Mouse (Mus musculus): ENCODE results near the gene Prpf4b. TPM values are rescaled to one million over a fixed set of nuclear protein-coding genes. Genes with fewer than 3 reads are reported as not detected.
A peak's percentile ranks its signal among the peaks of the same experiment; 100 is the strongest.
"Not testable (repeated sequence)": the region's sequence is repeated elsewhere in the genome, so short reads cannot be mapped to it uniquely, and the experiment has no call there.

The Prpf4b gene
- total RNA-seq, 2 experiments from 2014 or later = 80.3 to 89.6 TPM

DNA sequence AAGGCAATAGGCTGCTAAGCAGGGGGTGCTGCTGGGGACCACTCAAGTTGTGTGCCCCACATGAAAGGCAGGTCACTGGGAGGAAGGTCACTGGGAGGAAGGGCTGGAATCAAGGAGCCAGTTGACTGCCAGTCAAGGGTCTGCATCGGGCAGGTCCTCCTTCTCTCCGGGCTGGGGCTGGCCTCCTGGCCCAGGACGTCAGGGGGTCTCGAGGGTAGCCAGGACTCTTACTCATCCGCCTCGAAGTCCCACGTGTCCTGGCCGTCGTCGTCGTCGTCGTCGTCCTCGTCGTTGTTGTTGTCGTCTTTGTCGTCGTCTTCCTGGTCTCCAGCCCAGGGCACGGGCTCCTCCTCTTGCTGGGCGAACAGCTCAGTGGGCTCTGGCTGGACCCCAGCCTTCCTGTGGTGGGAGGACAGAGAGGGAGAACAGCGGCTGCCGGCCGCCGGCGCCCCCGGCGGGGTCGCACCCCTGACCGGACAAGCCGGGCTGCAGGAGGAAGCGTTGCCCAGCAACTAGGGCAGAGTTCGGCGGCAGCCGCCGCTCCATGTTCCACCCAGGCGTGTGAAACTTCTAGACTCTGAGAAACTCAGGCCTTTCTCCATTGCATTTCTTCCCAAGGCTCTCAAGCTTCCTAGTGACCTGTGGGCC lies 41.5 kb downstream of the Prpf4b start:
- no peak for DNase-seq (ENCODE audit: low spot score in 2 of 2)
- intact Hi-C loops (cut with DNase I) = no loop called here

GRCm38 (mm10) chr13:34924210-34924609 lies 49.1 kb downstream of the Prpf4b start, which contains the start of the genes Fam217a and 4933417A18Rik:
Gene Fam217a, minus strand, starts transcription at chr13:34924310.
Gene 4933417A18Rik, plus strand, starts transcription at chr13:34924409.
- intact Hi-C loops (cut with DNase I) = no loop called here
- DNase-seq (ENCODE audit: low spot score in 2 of 2) = no peak

GRCm38 (mm10) chr13:34934931-34935644 lies 60.0 kb downstream of the Prpf4b start:
- peak; percentile 6 to 35 for DNase-seq (ENCODE audit: low spot score in 2 of 2)
- intact Hi-C loops (cut with DNase I) = no loop called here

DNA sequence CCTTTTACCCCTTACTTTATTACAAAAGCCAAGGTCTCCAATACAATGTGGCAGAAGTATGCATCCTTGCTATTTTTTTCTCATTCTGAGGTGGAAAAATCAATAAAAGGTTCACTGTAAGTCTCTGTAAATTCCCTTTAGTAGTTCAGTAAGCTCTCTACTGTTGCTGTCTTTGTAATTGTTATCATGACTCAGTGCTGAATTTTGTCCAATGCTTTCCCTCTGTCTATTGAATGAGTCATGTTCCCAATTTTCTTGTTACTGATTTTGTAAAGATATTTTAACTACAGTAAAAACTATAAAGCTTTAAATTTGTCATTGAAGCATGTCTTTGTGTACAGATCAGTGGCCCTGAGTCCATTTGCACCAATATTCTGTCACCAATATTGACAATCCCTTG lies 67.3 kb downstream of the Prpf4b start:
- intact Hi-C loops (cut with DNase I) = no loop called here
- no peak for DNase-seq (ENCODE audit: low spot score in 2 of 2)

GRCm38 (mm10) chr13:34951437-34951836 lies 76.3 kb downstream of the Prpf4b start:
- DNase-seq (ENCODE audit: low spot score in 2 of 2) = not testable (repeated sequence)

More at GRCm38 (mm10) chr13:34951437-34951836, 76.3 kb downstream of the Prpf4b start:
- intact Hi-C loops (cut with DNase I) = not testable (repeated sequence)

Other genes with a start within 250 kb of the Prpf4b start
- gene Pxdc1, start 221.8 kb upstream of the Prpf4b start, total RNA-seq (2021) = 1 to 10 TPM; 5.9 to 7.1 TPM
- gene Fam50b, start 140.5 kb upstream of the Prpf4b start, total RNA-seq (2021) = not detected
- gene Fam217a, start 49.0 kb downstream of the Prpf4b start, total RNA-seq (2021) = under 1 TPM; 0.50 to 0.83 TPM
- not detected for gene 4933417A18Rik, start 49.1 kb downstream of the Prpf4b start, total RNA-seq (2021)
- under 1 TPM in 1 of 2 experiments, not detected in 1; 0.71 TPM for gene Eci3, start 88.5 kb downstream of the Prpf4b start, total RNA-seq (2021)
- gene Eci2, start 151.8 kb downstream of the Prpf4b start, total RNA-seq (2021) = 10 to 100 TPM; 39.3 to 40.0 TPM